Mouse (Mus musculus) cerebellum, adult 11-12 months (tissue): ENCODE data around the gene Yipf2.
"Not testable (repeated sequence)": the region's sequence is repeated elsewhere in the genome, so short reads cannot be mapped to it uniquely, and the experiment has no call there.

Experiments
- DNase-seq: peaks from one replicate; pipeline ENCODE4 v3.0.0; 2022

Yipf2 gene

GRCm38 (mm10) chr9:21594838-21595237 lies 2.2 kb upstream of the Yipf2 start:
- DNase-seq, result no peak

- DNase-seq, result not testable (repeated sequence)
Observed at GRCm38 (mm10) chr9:21594350-21594749, 1.7 kb upstream of the Yipf2 start.

DNA sequence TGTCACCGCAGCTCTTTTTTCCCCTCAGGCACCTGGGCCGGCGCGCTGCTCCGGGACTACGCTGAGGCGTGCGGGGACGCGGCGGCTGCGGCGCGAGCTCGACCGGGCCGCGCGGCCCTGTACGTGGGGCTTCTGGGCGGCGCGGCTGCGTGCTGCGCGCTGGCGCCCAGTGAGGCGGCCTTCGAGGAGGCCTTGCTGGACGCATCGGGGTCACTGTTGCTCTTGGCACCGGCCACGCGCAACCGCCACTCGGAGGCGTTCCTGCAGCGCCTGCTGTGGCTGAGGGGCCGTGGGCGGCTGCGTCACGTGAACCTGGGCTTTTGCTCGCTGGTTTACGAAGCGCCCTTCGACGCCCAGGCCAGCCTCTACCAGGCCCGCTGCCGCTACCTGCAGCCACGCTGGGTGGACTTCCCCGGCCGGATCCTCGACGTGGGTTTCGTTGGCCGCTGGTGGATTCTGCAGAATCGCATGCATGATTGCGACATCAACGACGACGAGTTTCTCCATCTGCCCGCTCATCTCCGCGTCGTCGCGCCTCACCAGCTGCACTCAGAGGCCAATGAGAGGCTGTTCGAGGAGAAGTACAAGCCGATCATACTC lies 594 bp upstream of the Yipf2 start:
- no peak for DNase-seq

GRCm38 (mm10) chr9:21591831-21592702 lies 561 bp downstream of the Yipf2 start:
- peak; percentile 56 for DNase-seq

DNA sequence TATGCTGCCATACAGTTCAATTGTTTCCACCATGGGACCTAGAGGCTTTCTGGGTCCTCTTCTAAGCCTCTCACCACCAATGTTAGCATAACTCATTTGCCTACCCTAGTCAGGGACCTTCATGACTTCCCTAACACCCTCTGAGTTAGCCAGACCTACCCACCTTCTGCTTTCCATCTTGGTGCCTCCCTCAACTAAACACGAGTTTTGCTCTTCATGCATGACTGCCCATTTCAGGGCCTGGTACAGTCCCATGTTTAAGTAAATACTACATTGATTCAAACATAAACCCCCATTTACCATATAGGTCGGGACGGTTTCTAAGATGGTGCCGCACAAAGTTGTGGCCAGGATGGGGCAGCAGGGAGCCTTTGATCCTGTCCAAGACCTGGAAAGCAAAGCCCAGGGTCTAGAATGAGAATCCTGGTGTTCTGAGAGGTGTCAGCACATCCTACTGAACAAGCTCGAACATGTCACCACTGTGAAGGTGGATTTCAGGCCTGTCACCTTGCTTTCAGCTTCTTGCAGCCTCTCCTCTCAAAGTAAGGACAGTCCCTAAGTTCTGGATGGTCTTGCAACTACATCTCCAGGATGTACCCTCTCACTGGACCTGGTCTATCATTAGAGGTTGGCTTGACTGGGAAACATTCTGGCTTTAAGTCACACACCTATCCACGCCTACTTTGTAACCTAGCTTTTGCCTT lies 1.3 kb downstream of the Yipf2 start:
- no peak for DNase-seq

GRCm38 (mm10) chr9:21589538-21589937 lies 3.1 kb downstream of the Yipf2 start:
- no peak for DNase-seq

DNA sequence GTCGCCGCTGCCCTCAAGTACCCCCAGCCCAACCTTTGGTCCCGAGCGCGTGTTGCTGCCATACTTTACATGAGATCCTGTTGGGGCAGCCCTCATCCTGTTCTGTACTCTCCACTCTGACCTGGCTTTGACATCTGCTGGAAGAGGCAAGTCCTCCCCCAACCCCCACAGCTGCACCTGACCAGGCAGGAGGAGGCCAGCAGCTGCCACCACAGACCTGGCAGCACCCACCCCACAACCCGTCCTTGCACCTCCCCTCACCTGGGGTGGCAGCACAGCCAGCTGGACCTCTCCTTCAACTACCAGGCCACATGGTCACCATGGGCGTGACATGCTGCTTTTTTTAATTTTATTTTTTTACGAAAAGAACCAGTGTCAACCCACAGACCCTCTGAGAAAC lies 4.3 kb downstream of the Yipf2 start:
- no peak for DNase-seq

DNA sequence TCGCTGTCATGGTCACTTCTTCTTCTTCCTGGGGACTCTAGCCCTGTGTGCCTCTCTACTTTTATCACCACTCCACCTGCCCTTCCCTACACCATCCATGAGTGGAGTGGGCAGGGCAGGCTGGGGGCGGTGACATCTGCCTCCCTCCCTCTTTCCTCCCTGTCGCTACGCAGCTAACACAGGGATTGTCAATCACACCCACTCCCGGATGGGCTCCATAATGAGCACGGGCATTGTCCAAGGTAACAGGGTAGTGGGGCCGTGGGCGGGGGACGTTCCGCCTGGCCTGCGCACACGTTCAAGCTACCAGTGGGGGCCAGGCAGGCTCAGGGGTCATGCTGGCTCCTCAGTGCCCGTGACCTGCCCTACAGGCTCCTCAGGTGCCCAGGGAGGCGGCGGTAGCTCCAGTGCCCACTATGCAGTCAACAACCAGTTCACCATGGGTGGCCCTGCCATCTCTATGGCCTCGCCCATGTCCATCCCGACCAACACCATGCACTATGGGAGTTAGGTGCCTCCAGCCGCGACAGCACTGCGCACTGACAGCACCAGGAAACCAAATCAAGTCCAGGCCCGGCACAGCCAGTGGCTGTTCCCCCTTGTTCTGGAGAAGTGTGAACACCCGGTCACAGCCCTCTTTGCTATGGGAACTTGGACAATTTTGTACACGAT lies 4.8 kb downstream of the Yipf2 start:
- no peak for DNase-seq

DNA sequence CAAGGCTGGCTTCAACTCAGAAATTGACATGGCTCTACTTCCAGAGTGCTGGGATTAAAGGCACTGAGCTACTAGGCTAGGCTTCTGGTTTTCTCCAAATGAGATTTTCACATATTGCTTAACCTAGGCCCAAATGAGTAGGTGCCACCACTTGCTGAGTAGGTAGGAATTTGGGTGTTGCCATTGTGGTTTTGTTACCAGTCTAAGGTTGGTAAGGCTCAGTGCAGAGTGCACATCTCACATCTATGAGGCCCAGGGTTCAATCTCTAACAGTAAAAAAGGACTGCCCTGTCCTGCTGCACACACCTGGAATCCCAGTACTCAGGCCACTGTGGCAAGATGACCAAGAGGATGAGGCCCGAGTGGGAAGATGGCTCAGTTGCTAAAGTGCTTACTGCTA lies 7.2 kb downstream of the Yipf2 start:
- DNase-seq, result no peak

DNA sequence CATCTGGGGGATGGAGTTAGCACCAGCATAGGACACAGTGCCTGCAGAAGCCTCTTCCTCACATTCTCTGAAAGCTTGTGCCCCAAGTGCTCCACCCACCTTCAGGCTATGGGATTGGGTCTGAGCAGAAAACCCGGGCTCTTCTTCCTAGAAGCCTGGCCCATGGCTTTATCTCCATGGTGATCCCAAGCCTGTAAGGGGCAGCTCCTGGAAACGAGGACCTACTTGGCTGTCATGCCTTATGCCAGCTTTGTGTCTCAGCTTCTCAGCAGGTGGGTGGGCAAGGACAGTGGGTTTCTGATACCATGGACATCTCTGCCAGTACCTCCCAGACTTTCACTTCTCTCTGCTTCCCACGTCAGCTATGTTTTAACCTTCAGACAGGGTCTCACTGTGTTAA lies 14.4 kb downstream of the Yipf2 start:
- DNase-seq, result no peak

DNA sequence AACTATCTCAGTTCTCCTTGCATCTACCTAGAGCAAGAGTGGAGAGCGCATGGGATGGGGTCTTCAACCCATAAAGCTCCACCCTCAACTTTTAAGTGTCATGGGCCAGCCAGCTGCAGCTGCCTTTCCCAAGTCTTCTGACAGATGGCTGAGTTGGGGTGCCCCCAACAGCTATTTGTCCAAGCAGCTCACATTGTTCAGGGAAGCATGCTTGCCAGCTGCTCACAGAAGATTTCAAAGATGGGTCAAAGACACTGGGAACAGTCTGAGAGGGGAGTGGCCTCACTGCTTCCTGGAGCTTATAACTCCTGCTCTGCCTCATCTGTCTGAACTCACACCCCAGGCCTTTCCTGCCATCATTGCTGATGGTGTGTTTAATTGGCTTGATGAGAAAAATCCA lies 16.3 kb downstream of the Yipf2 start:
- no peak for DNase-seq

DNA sequence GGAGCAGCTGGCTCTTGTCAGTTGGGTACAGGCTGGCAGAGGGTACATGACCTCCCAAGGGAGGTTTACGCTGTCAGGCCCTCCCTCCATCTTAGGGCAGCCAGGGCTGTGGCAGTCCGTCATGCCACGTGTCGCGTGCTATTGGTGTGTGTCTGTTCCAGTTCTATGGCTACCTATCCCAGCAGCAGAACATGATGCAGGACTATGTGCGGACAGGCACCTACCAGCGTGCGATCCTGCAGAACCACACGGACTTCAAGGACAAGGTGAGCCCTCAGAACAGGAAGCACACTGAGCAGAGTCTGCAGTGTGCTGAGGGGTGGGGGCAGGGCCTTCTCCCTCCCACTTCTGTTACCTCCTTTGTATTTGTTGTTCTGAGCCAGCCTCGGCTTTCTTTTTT lies 17.4 kb downstream of the Yipf2 start:
- no peak for DNase-seq

- no peak for DNase-seq
Observed at GRCm38 (mm10) chr9:21574012-21574801, 18.4 kb downstream of the Yipf2 start.

DNA sequence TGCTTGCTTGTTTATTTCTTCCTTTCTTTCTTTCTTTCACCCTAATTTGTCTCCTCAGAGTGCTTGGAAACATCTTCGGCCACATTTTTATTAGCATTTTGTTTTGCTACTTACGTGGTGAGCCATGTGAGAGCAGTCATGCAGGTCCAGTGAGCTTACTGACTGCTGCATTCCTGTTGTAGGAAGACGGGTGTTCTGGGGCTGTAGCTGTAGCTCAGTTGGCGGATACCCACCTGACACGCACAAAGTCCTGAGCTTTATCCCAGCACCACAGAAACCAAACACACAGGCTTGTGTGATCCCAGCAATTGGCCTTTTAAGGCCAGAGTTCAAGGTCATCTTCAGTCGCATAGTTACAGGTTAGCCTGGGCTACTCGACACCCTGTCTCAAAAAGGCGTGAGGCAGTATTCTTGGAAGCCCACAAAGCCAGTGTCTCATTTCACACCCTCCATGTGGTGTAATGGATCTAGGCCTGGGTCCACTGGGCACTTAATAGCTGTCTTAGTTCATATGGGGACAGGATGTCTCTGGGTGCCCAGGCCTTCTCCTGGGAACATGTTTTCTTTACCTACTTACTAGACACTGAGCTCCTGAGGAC lies 23.9 kb downstream of the Yipf2 start:
- no peak for DNase-seq

GRCm38 (mm10) chr9:21567051-21567450 lies 25.6 kb downstream of the Yipf2 start:
- no peak for DNase-seq

- DNase-seq, result no peak
Observed at GRCm38 (mm10) chr9:21566538-21566937, 26.1 kb downstream of the Yipf2 start.

GRCm38 (mm10) chr9:21565004-21565586 lies 27.5 kb downstream of the Yipf2 start:
- DNase-seq, result no peak

DNA sequence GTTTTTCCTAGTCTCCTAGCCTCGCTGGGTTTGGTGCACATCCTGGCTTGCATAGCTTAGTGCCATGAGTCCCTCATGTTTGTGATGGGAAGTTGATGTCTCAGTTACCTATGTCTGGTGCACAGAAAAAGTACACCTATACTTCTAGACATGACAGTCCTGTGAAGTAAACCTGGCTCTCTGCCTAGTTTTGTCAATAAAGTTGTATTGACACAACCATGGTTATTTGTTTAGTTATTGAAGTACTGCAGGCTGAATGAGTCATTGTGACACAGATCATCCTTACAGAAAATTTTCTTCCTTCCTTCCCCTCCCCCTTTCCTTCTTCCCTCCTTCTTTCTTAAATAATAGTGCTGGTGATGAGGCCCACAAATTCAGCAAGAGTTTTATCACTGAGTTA lies 28.2 kb downstream of the Yipf2 start:
- DNase-seq, result no peak

GRCm38 (mm10) chr9:21559151-21559550 lies 33.5 kb downstream of the Yipf2 start:
- DNase-seq, result no peak

DNA sequence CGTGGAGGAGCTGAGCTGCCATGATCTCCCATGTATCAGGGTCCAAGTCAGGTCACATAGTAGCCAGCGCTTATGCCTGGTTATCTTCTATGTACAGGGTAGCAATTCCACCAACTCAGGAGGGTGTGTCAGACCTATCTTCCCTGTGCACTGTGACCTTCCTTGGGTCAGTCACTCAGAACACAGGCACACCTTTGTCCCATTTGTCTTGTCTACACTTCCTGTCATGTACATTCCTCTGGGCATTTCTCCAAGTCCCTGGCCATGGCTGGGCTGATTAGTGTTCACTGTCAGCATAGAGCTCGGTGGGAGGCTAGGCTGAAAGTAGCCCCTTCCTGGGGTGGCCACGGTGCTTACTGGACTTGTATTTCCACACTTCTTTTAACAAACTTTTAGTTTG lies 34.3 kb downstream of the Yipf2 start:
- no peak for DNase-seq

DNA sequence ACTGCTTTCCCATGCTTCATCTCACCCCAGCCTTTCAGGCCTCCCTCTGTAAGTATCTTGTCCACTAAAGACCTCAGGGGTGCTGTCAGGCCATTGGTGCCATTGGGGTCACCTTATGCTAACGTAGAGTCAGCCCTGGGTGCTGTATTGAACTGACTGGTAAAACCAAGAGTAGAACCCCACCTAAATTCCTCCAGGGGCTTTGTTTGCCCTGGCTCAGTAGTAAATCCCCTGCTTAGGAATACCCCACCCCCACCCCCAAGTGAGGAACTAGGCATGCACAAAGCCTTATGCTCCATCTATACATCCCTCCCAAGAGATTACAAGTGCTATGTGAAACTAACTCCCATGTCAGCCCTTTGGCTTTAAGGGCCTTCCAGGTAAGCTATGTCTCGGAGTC lies 35.1 kb downstream of the Yipf2 start:
- no peak for DNase-seq

DNA sequence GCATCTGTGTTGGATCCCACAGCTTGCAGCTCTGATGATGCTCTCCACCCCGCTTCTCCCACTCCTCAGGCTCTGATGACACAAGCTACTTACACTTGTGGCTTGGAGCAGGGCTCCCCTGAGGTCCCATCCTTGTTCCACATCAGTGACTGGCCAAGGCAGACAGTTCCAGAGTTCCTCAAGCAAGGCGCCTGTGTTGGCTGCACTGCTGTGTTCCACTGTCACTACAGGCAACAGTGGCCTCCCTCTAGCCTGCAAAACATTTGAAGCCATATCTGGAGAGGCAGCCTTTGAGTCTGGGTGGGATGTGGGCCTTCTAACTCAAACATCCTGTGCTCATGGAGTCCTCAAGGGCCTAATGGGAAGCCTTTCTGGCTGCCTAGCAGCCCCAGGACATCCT lies 35.6 kb downstream of the Yipf2 start:
- no peak for DNase-seq
